Mouse (Mus musculus) heart, postnatal 0 days (tissue): Measurements from ENCODE around the gene Yju2. TPM values are rescaled to one million over a fixed set of nuclear protein-coding genes. Genes with fewer than 3 reads are reported as not detected.

ENCODE experiments used
- ATAC-seq: fragments of 200-750 bp; cut with Nextera tagmentation; 2 replicates; pipeline ENCODE4 v1.8.0; 2017; ENCODE audit warnings: low read depth, moderate number of reproducible peaks, moderate library complexity; ENCODE audit not compliant: insufficient read depth
- DNase-seq: peaks from one replicate; pipeline ENCODE4 v3.0.0-alpha.2; 2016; ENCODE audit warnings: low spot score
- H3K27ac ChIP-seq: fragments of 300-500 bp; sonication (generic); 2 replicates; pipeline ENCODE4 v1.5.1; 2014; ENCODE audit warnings: low read depth, mild to moderate bottlenecking
- H3K27me3 ChIP-seq: fragments of 300-500 bp; sonication (generic); 2 replicates; pipeline ENCODE4 v1.6.1; 2014; ENCODE audit warnings: low read length, mixed read lengths; ENCODE audit not compliant: control insufficient read depth, insufficient read depth
- H3K36me3 ChIP-seq: fragments of 300-500 bp; sonication (generic); replicated peaks from 2 replicates; pipeline ENCODE4 v1.6.1; 2014; ENCODE audit warnings: low read length, mixed read lengths; ENCODE audit not compliant: control insufficient read depth, insufficient read depth
- H3K4me1 ChIP-seq: fragments of 300-500 bp; sonication (generic); 2 replicates; pipeline ENCODE4 v1.6.1; 2014; ENCODE audit warnings: antibody characterized with exemption; ENCODE audit not compliant: control insufficient read depth, insufficient read depth
- H3K4me2 ChIP-seq: fragments of 300-500 bp; sonication (generic); 2 replicates; pipeline ENCODE4 v1.6.1; 2014; ENCODE audit warnings: low read depth, mild to moderate bottlenecking, low read length, moderate library complexity
- H3K4me3 ChIP-seq: fragments of 300-500 bp; sonication (generic); 2 replicates; pipeline ENCODE4 v1.5.1; 2014; ENCODE audit warnings: low read depth, low read length
- H3K9ac ChIP-seq: fragments of 300-500 bp; sonication (generic); replicated peaks from 2 replicates; pipeline ENCODE4 v1.6.1; 2014; ENCODE audit warnings: low read depth, low read length, mixed read lengths
- H3K9me3 ChIP-seq: fragments of 300-500 bp; sonication (generic); replicated peaks from 2 replicates; pipeline ENCODE4 v1.6.1; 2016; ENCODE audit warnings: low read length; ENCODE audit not compliant: control insufficient read depth
- CTCF ChIP-seq: IDR thresholded peaks from 2 replicates; pipeline ENCODE4 v1.5.1; 2016; ENCODE audit warnings: antibody characterized with exemption, control low read depth, low read depth
- EP300 ChIP-seq: IDR thresholded peaks from 2 replicates; pipeline ENCODE4 v1.6.1; 2016; ENCODE audit warnings: antibody characterized with exemption, low read depth
- WGBS: fragments of 180-500 bp; shearing (Covaris S2); extraction: QIAGEN DNeasy Blood & Tissue Kit; methylation state at CpG from one replicate; pipeline ENCODE4 v1.1.7; 2014; 5-methylcytosine and 5-hydroxymethylcytosine counted together
- polyA plus RNA-seq: library from polyadenylated mRNA; unstranded; fragments of >200 nt; fragmentation: Nextera tagmentation; extraction: Ambion mirVana; gene quantifications from 2 replicates; pipeline ENCODE4 v1.2.1, GENCODE M21; 2015
- total RNA-seq: library from RNA; depleted of rRNA; stranded (reverse); fragments of >200 nt; gene quantifications from 2 replicates; pipeline ENCODE4 v1.2.3, GENCODE M21; 2014; ENCODE audit warnings: low replicate concordance

The Yju2 gene
- total and polyA plus RNA-seq, 2 experiments from 2014 or later = 6.4 to 12.8 TPM

GRCm38 (mm10) chr17:55990278-55990898, 31.5 kb downstream of the Yju2 start:
- TF ChIP-seq CTCF (no peak), EP300 (no peak)
- ATAC-seq (no peak), DNase-seq (no peak)
- Histone ChIP-seq H3K4me2 (no peak overlapping the region), H3K4me1 (no peaks in the 10 kb centered on the region), H3K27ac (no peak overlapping the region), H3K9me3 (no peaks in the 10 kb centered on the region), H3K36me3 (no peaks in the 10 kb centered on the region), H3K4me3 (no peak overlapping the region), H3K9ac (no peak overlapping the region), H3K27me3 (peaks cover 19% of the 10 kb centered on the region)
- 73% methylated on average over 8 of the region's 8 CpGs for WGBS

GRCm38 (mm10) chr17:55996007-55996406, 37.1 kb downstream of the Yju2 start:
- Histone ChIP-seq H3K9ac (no peak overlapping the region), H3K4me1 (no peaks in the 10 kb centered on the region), H3K36me3 (0 out of 2 replicates have a peak, but pooled peaks cover under 1% of the 10 kb centered on the region), H3K4me3 (no peak overlapping the region), H3K9me3 (no peaks in the 10 kb centered on the region), H3K27ac (no peak overlapping the region), H3K4me2 (no peak overlapping the region), H3K27me3 (peaks cover 12% of the 10 kb centered on the region; the same call in 1 of the 2 replicates)
- DNase-seq = no peak
- no peak for ATAC-seq
- WGBS = 74% methylated on average over 15 of the region's 15 CpGs
- no peak for TF ChIP-seq EP300
- no peak for TF ChIP-seq CTCF

- Histone ChIP-seq H3K9ac (no peak overlapping the region), H3K36me3 (0 out of 2 replicates have a peak, but pooled peaks cover 9% of the 10 kb centered on the region), H3K4me3 (no peak overlapping the region), H3K4me1 (no peaks in the 10 kb centered on the region), H3K4me2 (no peak overlapping the region), H3K27me3 (peaks cover 12% of the 10 kb centered on the region; the same call in 1 of the 2 replicates), H3K27ac (no peak overlapping the region), H3K9me3 (no peaks in the 10 kb centered on the region)
- TF ChIP-seq EP300 (no peak), CTCF (no peak)
- WGBS = 13% methylated on average over 30 of the region's 30 CpGs
- DNase-seq (no peak), ATAC-seq (no peak)
Measured at GRCm38 (mm10) chr17:55999794-56000499, 41.0 kb downstream of the Yju2 start.

- 0 out of 2 replicates have a peak, but pooled peaks cover 9% of the 10 kb centered on the region for H3K36me3 ChIP-seq
- peaks cover 12% of the 10 kb centered on the region; the same call in 1 of the 2 replicates for H3K27me3 ChIP-seq
- ATAC-seq (no peak), DNase-seq (no peak)
- no peak overlapping the region for H3K4me3 ChIP-seq
- H3K27ac ChIP-seq = no peak overlapping the region
- WGBS = 57% methylated on average over 3 of the region's 3 CpGs
- H3K9me3 ChIP-seq = no peaks in the 10 kb centered on the region
- H3K9ac ChIP-seq = no peak overlapping the region
- peaks cover 4% of the 10 kb centered on the region for H3K4me1 ChIP-seq
- TF ChIP-seq EP300 = no peak
- TF ChIP-seq CTCF = no peak
- no peak overlapping the region for H3K4me2 ChIP-seq
Measured at GRCm38 (mm10) chr17:56003000-56003399, 44.1 kb downstream of the Yju2 start.

GRCm38 (mm10) chr17:56005415-56006061, 46.6 kb downstream of the Yju2 start, which contains the start of the genes Stap2 and Mpnd:
TSS of gene Stap2 (minus strand) at chr17:56005584.
TSS of gene Mpnd (plus strand) at chr17:56005711.
- DNase-seq = peak; percentile 88

More at GRCm38 (mm10) chr17:56005415-56006061, 46.6 kb downstream of the Yju2 start, which contains the start of the genes Stap2 and Mpnd:
- Histone ChIP-seq H3K27me3 (peaks cover 4% of the 10 kb centered on the region; the same call in 1 of the 2 replicates), H3K4me1 (peaks cover 16% of the 10 kb centered on the region), H3K4me2 (peak within 1 kb of the TSS; percentile 50), H3K4me3 (peak within 1 kb of the TSS; percentile 36), H3K9ac (no peak within 1 kb of the TSS), H3K27ac (peak within 1 kb of the TSS; percentile 50), H3K9me3 (no peaks in the 10 kb centered on the region), H3K36me3 (0 out of 2 replicates have a peak, but pooled peaks cover 9% of the 10 kb centered on the region)
- ATAC-seq = no peak
- 32% methylated on average over 13 of the region's 13 CpGs for WGBS
- 0 out of 2 replicates have a peak, but pooled peaks have one; percentile 34 for TF ChIP-seq EP300
- TF ChIP-seq CTCF = no peak
